Mouse (Mus musculus): Measurements from ENCODE around the gene Ntng1.

DNA sequence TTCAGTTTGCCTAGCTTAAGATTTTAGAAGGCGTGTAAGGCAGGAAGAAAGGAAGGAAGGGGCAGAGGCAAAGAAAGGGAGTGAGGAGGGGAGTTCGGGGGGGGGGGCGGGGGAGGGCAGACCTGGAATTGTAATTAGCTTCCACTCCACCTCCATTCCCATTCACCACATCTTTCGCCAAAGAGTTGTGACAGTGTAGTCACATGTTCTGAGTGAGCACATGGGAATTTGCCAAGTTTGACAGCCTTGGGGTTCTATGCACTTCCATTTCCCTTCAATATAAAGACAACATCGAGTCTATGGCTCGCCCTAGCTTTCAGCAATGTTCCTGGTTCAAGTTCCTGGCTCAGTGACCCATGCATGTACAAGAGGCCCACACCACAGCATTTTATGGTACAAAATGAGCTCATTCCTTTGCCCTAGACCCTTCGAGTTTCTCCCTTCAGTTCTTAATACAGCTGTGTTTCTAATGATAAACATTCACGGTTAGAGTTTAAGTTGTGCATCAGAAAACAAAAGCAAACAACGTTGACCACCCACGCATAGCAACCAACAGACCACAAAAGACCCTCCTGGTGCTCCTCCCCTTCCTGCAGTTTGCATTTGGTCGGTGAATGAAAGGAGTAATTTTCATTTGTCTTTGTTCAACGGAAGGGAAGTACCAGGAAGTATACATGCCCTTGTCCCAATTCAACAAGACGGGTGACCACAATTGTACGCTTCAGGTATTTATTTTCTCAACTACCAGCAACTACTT lies 132.8 kb downstream of the Ntng1 start:
- TF ChIP-seq CTCF (IDR thresholded peaks at IDR 0.05) (no peak), EP300 (IDR thresholded peaks at IDR 0.05) (no peak)
